Mouse (Mus musculus): ENCODE measurements around the gene Cntn5. TPM values are rescaled to one million over a fixed set of nuclear protein-coding genes. Genes with fewer than 3 reads are reported as not detected.

Gene Cntn5
- polyA plus RNA-seq, 1 experiment from 2014 or later = 8.1 TPM

GRCm38 (mm10) chr9:10384455-10384854, 520.1 kb downstream of the Cntn5 start:
- Histone ChIP-seq H3K9ac (no peak overlapping the region), H3K9me3 (replicated peaks) (no peaks in the 10 kb centered on the region), H3K4me3 (no peak overlapping the region), H3K27ac (no peak overlapping the region), H3K27me3 (no peaks in the 10 kb centered on the region), H3K4me1 (no peaks in the 10 kb centered on the region), H3K4me2 (no peak overlapping the region), H3K36me3 (ENCODE audit: poor library complexity, severe bottlenecking) (no peaks in the 10 kb centered on the region)
- 76% methylated on average over 1 of the region's 1 CpGs for WGBS
- ATAC-seq = no peak

- H3K4me1 ChIP-seq = no peaks in the 10 kb centered on the region
- ATAC-seq = no peak
- H3K4me3 ChIP-seq = no peak overlapping the region
- H3K9ac ChIP-seq = no peak overlapping the region
- no peaks in the 10 kb centered on the region for H3K9me3 ChIP-seq (replicated peaks)
- no peak overlapping the region for H3K4me2 ChIP-seq
- H3K27ac ChIP-seq = no peak overlapping the region
- H3K36me3 ChIP-seq (ENCODE audit: poor library complexity, severe bottlenecking) = no peaks in the 10 kb centered on the region
- no peaks in the 10 kb centered on the region for H3K27me3 ChIP-seq
Observed at GRCm38 (mm10) chr9:10383140-10383539, 521.4 kb downstream of the Cntn5 start.

- Histone ChIP-seq H3K36me3 (ENCODE audit: poor library complexity, severe bottlenecking) (no peaks in the 10 kb centered on the region), H3K4me1 (no peaks in the 10 kb centered on the region), H3K4me2 (no peak overlapping the region), H3K27me3 (no peaks in the 10 kb centered on the region), H3K4me3 (no peak overlapping the region), H3K9ac (no peak overlapping the region), H3K9me3 (replicated peaks) (no peaks in the 10 kb centered on the region), H3K27ac (no peak overlapping the region)
- 90% methylated on average over 4 of the region's 4 CpGs for WGBS
- no peak for ATAC-seq
Observed at GRCm38 (mm10) chr9:10381701-10382100, 522.9 kb downstream of the Cntn5 start.

- Histone ChIP-seq H3K36me3 (ENCODE audit: poor library complexity, severe bottlenecking) (no peaks in the 10 kb centered on the region), H3K9me3 (replicated peaks) (no peaks in the 10 kb centered on the region), H3K27ac (no peak overlapping the region), H3K4me1 (no peaks in the 10 kb centered on the region), H3K4me3 (no peak overlapping the region), H3K9ac (no peak overlapping the region), H3K27me3 (no peaks in the 10 kb centered on the region), H3K4me2 (no peak overlapping the region)
- no peak for ATAC-seq
Observed at GRCm38 (mm10) chr9:10376261-10376660, 528.3 kb downstream of the Cntn5 start.

- H3K4me3 ChIP-seq = no peak overlapping the region
- no peak for ATAC-seq
- no peaks in the 10 kb centered on the region for H3K9me3 ChIP-seq (replicated peaks)
Observed at GRCm38 (mm10) chr9:10368971-10369370, 535.6 kb downstream of the Cntn5 start.

GRCm38 (mm10) chr9:10368410-10368809, 536.2 kb downstream of the Cntn5 start:
- no peaks in the 10 kb centered on the region for H3K36me3 ChIP-seq (ENCODE audit: poor library complexity, severe bottlenecking)
- H3K9ac ChIP-seq = no peak overlapping the region
- H3K4me2 ChIP-seq = no peak overlapping the region
- WGBS = 20% methylated on average over 1 of the region's 1 CpGs
- no peaks in the 10 kb centered on the region for H3K9me3 ChIP-seq (replicated peaks)
- H3K4me1 ChIP-seq = no peaks in the 10 kb centered on the region
- ATAC-seq = no peak
- no peak overlapping the region for H3K27ac ChIP-seq
- H3K4me3 ChIP-seq = no peak overlapping the region
- no peaks in the 10 kb centered on the region for H3K27me3 ChIP-seq

More at GRCm38 (mm10) chr9:10368971-10369370, 535.6 kb downstream of the Cntn5 start:
- Histone ChIP-seq H3K27me3 (no peaks in the 10 kb centered on the region), H3K9ac (no peak overlapping the region), H3K27ac (no peak overlapping the region), H3K4me2 (no peak overlapping the region), H3K4me1 (no peaks in the 10 kb centered on the region), H3K36me3 (ENCODE audit: poor library complexity, severe bottlenecking) (no peaks in the 10 kb centered on the region)
- 77% methylated on average over 5 of the region's 5 CpGs for WGBS

GRCm38 (mm10) chr9:10366246-10366955, 538.2 kb downstream of the Cntn5 start:
- Histone ChIP-seq H3K4me3 (no peak overlapping the region), H3K36me3 (ENCODE audit: poor library complexity, severe bottlenecking) (no peaks in the 10 kb centered on the region), H3K9ac (no peak overlapping the region), H3K4me1 (no peaks in the 10 kb centered on the region), H3K27ac (no peak overlapping the region), H3K27me3 (no peaks in the 10 kb centered on the region), H3K9me3 (replicated peaks) (no peaks in the 10 kb centered on the region), H3K4me2 (no peak overlapping the region)
- no peak for ATAC-seq
- WGBS = 80% methylated on average over 6 of the region's 6 CpGs

- 76% methylated on average over 4 of the region's 4 CpGs for WGBS
- Histone ChIP-seq H3K27me3 (no peaks in the 10 kb centered on the region), H3K4me2 (no peak overlapping the region), H3K27ac (no peak overlapping the region), H3K36me3 (ENCODE audit: poor library complexity, severe bottlenecking) (no peaks in the 10 kb centered on the region), H3K4me1 (no peaks in the 10 kb centered on the region), H3K4me3 (no peak overlapping the region), H3K9ac (no peak overlapping the region), H3K9me3 (replicated peaks) (no peaks in the 10 kb centered on the region)
- no peak for ATAC-seq
Observed at GRCm38 (mm10) chr9:10350909-10351655, 553.5 kb downstream of the Cntn5 start.

- WGBS = 87% methylated on average over 11 of the region's 11 CpGs
- Histone ChIP-seq H3K27ac (no peak overlapping the region), H3K9me3 (replicated peaks) (no peaks in the 10 kb centered on the region), H3K4me3 (no peak overlapping the region), H3K9ac (no peak overlapping the region), H3K4me1 (no peaks in the 10 kb centered on the region), H3K27me3 (no peaks in the 10 kb centered on the region), H3K36me3 (ENCODE audit: poor library complexity, severe bottlenecking) (no peaks in the 10 kb centered on the region), H3K4me2 (no peak overlapping the region)
- no peak for ATAC-seq
Observed at GRCm38 (mm10) chr9:10348741-10349140, 555.8 kb downstream of the Cntn5 start.

GRCm38 (mm10) chr9:10348222-10348621, 556.4 kb downstream of the Cntn5 start:
- H3K4me2 ChIP-seq = no peak overlapping the region
- WGBS = 84% methylated on average over 4 of the region's 4 CpGs
- no peaks in the 10 kb centered on the region for H3K27me3 ChIP-seq
- no peaks in the 10 kb centered on the region for H3K4me1 ChIP-seq
- H3K9me3 ChIP-seq (replicated peaks) = no peaks in the 10 kb centered on the region
- H3K27ac ChIP-seq = no peak overlapping the region
- no peaks in the 10 kb centered on the region for H3K36me3 ChIP-seq (ENCODE audit: poor library complexity, severe bottlenecking)
- no peak overlapping the region for H3K4me3 ChIP-seq
- ATAC-seq = no peak
- H3K9ac ChIP-seq = no peak overlapping the region

- no peak overlapping the region for H3K4me2 ChIP-seq
- H3K4me1 ChIP-seq = no peaks in the 10 kb centered on the region
- H3K36me3 ChIP-seq (ENCODE audit: poor library complexity, severe bottlenecking) = no peaks in the 10 kb centered on the region
- no peaks in the 10 kb centered on the region for H3K9me3 ChIP-seq (replicated peaks)
- no peak overlapping the region for H3K27ac ChIP-seq
- H3K9ac ChIP-seq = no peak overlapping the region
- no peak overlapping the region for H3K4me3 ChIP-seq
- ATAC-seq = no peak
- H3K27me3 ChIP-seq = no peaks in the 10 kb centered on the region
Observed at GRCm38 (mm10) chr9:10340751-10341150, 563.8 kb downstream of the Cntn5 start.

- no peak overlapping the region for H3K27ac ChIP-seq
- H3K9me3 ChIP-seq (replicated peaks) = no peaks in the 10 kb centered on the region
- H3K4me3 ChIP-seq = no peak overlapping the region
- WGBS = 58% methylated on average over 1 of the region's 1 CpGs
- no peak overlapping the region for H3K4me2 ChIP-seq
- ATAC-seq = no peak
- no peaks in the 10 kb centered on the region for H3K4me1 ChIP-seq
- no peaks in the 10 kb centered on the region for H3K27me3 ChIP-seq
- no peak overlapping the region for H3K9ac ChIP-seq
- no peaks in the 10 kb centered on the region for H3K36me3 ChIP-seq (ENCODE audit: poor library complexity, severe bottlenecking)
Observed at GRCm38 (mm10) chr9:10339716-10340115, 564.9 kb downstream of the Cntn5 start.

All from forebrain, embryonic 13.5 days (tissue).